Mouse (Mus musculus): ENCODE results near the gene Srrm4.

Gene Srrm4

DNA sequence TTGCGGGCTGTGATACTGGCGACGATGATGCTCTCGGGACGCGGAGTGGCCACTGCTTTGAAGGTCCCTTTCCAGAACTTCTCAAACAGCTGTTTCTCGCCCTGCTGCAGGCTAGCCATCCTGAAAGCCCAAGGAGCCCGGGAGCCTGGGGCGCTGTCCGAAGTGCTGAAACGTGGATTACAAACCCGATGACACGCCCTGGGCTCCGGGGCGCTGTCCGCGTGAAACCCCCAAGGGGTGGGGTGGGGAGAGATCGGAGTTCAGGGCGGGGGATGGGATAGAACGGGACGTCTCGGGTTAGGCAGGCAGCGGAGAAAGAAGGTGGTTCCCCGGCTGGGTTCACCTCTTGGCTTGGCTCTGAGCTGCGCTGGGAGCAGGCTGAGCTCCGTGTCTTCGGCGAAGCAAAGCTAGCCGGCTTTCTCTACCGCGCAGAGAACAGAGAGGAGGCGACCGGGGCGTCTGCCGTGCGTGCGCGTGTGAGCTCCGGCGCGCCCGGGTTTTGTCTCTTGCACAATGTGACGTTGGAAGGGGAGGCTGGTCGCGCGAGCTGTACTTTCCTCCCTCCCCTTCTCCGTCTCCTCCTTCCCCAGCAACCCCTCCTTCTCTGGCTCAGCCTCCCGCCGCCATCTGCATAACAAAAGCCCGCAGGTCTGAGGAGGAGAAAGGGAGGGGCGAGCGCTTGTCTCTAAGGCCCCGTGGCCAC lies at the start of gene Srrm4:
TSS of gene Srrm4 (minus strand) at position 472 of the 703 bp plus-strand sequence.
- no peak for DNase-seq (ENCODE audit: low read depth, low spot score)

DNA sequence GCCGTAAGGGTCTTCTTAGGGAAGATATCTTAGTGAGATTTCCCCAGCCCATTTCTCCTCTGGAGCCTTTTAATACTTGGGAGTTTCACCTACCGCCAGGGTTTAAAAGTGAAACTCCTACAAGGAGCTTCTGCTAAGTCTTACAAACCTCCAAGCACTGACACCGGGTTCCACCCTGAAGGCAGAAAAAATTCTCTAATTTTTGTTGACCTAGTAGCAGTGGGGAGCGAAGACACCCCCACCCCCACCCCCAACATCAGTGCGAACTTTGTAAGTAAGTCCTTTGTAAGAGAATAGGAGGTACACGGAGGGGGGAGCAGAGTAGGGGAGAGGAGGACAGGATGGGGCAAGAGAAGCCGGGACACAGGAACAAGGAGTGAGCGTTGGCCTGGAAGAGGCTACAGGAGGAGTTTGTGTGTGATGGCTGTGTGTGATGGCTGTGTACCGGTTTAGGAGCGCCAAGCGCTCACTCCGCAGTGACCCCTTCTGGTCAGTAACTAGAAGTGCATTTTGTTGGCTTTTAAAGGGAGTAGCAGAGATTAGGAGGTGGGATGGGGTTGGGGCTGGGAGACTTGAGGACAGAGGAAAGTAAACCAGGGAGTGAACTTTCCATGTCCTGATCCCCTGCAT lies 1.3 kb upstream of the Srrm4 start:
- no peak for DNase-seq (ENCODE audit: low read depth, low spot score)

- DNase-seq (ENCODE audit: low read depth, low spot score) = no peak
Measured at GRCm38 (mm10) chr5:116592049-116592800, 608 bp upstream of the Srrm4 start.

DNA sequence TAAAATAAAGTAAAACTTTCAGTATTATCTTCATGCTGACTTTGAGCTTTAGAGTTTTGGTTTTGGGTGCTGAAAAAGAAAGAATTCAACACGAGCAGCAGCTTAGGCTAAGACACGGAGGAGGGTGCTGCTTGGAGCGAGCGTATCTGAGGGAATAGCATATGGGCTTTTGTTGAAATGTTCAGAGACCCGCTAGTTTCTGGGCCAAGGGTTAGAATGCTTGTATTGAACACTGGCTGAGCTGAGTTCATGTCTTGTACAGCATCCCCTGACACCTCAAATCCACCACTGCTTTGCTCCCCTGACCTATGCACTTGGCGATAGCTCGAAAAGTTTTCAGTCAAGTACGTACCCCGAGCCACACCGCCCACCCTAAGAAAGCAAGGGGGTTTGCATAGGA lies 919 bp downstream of the Srrm4 start:
- no peak for DNase-seq (ENCODE audit: low read depth, low spot score)

- no peak for DNase-seq (ENCODE audit: low read depth, low spot score)
Measured at GRCm38 (mm10) chr5:116589631-116590030, 2.0 kb downstream of the Srrm4 start.

DNA sequence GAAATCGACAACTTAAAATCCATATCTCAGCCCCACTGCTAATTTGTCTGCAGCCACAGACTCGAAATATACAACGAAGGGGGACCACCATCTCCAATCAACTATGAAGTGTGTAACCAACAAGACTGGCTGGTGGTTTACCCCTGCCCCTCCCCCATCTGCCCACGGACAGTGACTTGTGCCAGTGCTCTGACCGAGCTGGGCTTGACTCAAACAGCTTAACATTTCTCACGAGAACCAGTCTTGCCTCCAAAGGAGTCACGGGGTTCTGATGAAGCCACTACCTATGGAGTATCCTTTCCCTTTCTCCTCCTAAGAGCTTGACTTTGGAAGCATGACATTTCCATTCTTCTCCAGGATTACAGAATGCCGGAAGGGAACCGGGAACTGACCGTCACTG lies 2.8 kb downstream of the Srrm4 start:
- no peak for DNase-seq (ENCODE audit: low read depth, low spot score)

DNA sequence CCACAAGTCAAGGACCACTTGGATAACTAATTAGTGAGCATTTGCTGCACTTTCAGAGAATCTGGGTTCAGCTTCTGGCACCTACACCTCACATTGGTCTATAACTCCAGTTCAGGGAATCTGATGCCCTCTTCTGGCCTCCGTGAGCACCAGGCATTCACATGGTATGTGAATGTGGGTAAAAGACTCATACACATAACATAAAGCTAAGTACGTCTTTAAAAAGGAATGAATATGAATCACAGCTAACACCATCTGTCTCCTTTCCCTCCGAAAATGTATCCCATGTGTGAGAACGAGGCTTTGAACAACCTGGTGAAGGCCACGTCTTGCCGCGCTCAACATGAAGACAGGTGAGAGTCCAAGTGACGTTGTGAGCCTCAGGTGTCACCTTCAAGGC lies 12.1 kb downstream of the Srrm4 start:
- DNase-seq (ENCODE audit: low read depth, low spot score) = no peak

DNA sequence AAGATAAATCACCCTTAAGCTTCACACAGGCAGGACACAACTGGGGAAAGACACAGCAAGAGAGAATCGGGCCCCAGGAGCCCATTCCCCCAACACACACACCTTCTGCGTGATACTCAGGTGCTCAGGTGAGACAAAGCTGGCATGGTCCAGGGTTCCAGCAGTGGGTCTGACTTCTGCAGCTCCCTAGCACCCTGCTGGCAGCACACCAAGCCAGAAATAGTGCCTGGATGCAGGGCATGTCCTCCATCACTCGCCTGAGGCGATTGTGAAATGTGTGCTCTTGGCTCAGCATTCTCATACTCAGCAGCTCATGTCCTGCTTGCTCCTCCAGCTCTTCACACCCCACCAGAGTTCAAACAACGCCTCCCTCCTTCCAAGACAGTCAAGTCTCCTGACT lies 14.5 kb downstream of the Srrm4 start:
- no peak for DNase-seq (ENCODE audit: low read depth, low spot score)

- DNase-seq (ENCODE audit: low read depth, low spot score) = no peak
Measured at GRCm38 (mm10) chr5:116573307-116573706, 18.3 kb downstream of the Srrm4 start.

DNA sequence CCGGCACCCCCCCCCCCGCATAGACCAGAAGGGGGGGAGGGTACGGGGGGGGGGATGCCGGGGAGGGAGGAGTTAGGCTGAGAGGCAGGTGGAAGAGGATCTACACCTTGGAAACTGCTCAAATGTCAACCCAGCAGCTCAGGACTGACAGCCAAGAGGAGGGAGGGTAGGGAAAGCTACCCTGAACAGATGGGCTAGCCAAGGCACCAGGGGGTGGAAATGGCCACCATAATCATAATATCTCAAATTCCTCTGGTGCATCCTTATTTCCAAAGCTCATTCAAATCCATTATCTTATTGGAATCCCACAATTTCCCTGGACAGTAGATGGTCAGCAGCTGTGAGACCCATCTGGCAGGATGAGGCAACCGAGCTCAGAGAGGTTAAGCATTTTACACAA lies 19.7 kb downstream of the Srrm4 start:
- no peak for DNase-seq (ENCODE audit: low read depth, low spot score)

- no peak for DNase-seq (ENCODE audit: low read depth, low spot score)
Measured at GRCm38 (mm10) chr5:116571232-116571861, 20.3 kb downstream of the Srrm4 start.

DNA sequence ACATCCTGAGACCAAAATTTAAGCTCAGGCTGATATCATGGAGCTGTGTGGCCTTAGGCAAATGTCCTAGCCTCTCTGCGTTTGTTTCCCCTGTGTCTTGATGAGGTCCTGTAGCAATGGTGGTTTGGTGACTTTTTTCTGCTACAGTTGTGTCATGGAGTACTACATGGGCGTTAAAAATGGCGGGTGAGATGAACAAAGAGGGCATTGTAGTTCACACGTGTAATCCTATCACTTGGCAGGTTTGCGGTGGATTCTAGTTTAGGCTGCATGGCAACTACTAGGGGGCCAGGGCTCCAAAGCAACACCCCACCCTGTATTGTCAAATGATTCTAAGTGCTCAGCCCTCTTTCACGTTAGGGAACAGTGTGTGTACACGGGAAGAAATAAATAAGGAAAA lies 21.1 kb downstream of the Srrm4 start:
- DNase-seq (ENCODE audit: low read depth, low spot score) = no peak

DNA sequence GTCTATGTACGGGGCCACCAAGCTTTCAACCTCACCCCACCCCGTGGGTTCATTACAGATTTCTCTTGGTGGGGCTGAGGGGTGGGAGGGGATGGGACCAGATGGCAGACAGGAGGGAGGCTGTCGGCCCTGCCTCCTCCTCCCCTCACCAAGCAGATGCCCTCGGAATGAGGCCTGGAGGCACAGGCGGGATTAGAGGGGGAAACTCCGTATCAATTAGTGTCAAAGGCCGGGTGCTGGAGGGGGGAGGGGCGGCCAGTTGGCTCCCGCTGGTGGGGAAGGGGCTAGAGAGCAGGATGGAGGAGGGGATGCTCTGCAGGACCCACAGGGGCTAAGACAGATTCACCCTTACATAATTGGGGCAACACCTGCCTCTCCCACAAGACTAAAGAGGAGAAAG lies 22.0 kb downstream of the Srrm4 start:
- no peak for DNase-seq (ENCODE audit: low read depth, low spot score)

- DNase-seq (ENCODE audit: low read depth, low spot score) = no peak
Measured at GRCm38 (mm10) chr5:116568050-116568449, 23.6 kb downstream of the Srrm4 start.

DNA sequence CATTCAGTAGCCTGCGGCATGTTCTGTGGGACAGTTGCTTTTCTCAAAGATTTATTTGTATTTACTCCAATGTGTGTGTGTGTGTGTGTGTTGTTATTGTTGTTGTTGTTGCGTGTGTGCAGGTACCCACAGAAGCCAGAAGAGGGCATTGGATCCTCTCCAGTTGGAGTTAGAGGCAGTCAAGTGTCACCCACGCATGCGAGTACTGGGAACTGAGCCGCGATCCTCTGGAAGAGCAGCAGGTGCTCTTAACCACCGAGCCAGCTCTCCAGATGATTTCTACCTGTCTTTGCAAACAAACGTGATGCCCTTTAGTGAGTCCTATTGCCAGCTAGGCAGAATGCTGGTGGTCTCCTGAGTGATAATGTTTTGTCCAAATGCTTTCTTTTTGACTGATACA lies 24.3 kb downstream of the Srrm4 start:
- no peak for DNase-seq (ENCODE audit: low read depth, low spot score)

GRCm38 (mm10) chr5:116566385-116567045 lies 25.1 kb downstream of the Srrm4 start:
- no peak for DNase-seq (ENCODE audit: low read depth, low spot score)

DNA sequence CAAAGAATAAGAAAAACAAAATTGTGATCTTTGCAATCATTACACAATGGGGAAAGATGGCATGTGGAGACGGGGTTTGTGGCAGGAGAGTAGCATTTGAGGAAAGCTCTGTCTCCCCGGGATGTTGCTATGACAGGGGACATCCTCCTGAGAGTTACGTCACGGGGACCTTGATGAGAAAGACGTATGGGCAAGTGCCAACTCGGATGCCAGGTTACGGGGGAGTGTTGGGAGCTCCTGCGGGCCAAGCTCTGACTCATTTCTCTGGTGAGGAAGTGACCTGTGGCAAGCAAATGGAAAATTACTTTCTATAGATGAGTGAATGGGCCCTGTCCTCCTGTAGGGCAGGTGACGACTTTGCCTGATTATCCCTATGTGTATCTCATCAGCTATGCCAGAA lies 26.0 kb downstream of the Srrm4 start:
- DNase-seq (ENCODE audit: low read depth, low spot score) = no peak

DNA sequence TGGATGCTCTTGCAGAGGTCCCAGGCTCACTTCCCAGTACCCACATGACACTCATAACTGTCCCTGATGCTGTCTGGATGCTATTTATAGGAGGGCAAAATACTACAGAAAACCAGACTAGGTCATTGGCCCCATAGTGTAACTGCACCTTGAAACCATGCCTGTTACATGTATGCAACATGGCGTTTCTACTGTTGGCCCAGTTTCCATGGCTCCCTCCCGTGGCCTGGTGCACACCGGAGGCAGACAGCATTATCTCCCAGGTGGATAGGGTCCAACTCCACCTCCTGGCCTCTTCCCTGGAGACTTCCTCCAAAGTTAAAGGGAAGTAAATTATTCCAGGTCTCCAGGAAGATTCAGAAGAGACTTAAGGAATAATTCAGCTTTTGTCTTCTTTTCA lies 27.2 kb downstream of the Srrm4 start:
- DNase-seq (ENCODE audit: low read depth, low spot score) = no peak

DNA sequence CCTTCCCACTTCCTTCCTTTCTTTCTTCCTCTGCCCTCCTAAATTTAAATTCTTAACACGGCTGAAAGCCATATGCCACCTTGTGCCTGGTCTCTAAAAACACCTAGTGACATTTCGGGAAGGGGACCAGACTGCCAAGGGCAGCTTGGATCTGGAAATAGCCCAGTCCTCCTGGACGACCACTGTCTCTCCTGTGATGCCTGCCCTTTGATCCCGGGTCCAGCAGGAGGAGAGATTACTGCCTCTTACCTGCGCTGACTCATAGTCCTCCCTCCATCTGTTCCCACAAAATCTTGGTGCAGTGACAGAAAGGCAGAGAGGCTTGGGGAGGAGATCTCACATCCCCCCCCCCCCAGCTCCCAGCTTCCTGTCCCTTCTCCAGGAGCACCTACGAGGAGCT lies 27.9 kb downstream of the Srrm4 start:
- DNase-seq (ENCODE audit: low read depth, low spot score) = no peak

- DNase-seq (ENCODE audit: low read depth, low spot score) = no peak
Measured at GRCm38 (mm10) chr5:116559091-116559490, 32.5 kb downstream of the Srrm4 start.

DNA sequence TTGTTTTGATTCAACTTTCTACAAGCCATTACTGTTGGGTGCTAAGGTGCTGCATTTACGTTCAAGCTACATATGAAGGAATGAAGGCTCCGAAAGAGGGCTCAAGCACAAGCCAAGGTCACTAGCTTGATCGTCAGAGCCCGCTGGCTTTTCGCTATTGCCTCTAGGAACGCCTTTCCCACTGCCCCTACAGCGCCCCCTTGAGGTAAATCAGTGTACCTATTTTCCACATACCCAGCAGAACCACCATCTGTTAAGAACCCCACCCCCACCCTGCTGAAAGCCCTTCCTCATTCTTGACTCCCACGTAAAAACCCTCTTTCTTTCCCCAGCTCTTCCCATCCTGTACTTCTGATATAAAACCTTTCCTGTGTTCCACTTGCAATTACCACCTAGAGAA lies 35.0 kb downstream of the Srrm4 start:
- no peak for DNase-seq (ENCODE audit: low read depth, low spot score)

- no peak for DNase-seq (ENCODE audit: low read depth, low spot score)
Measured at GRCm38 (mm10) chr5:116553868-116554267, 37.7 kb downstream of the Srrm4 start.
